Mouse (Mus musculus) G1E (cell line): ENCODE data around the gene Sbno2. TPM values are rescaled to one million over a fixed set of nuclear protein-coding genes. Genes with fewer than 3 reads are reported as not detected.

ENCODE experiments used
- ATAC-seq: 2 replicates; pipeline ENCODE4 v1.8.0; 2016; ENCODE audit warnings: mild to moderate bottlenecking; ENCODE audit not compliant: insufficient number of reproducible peaks, poor library complexity, low FRiP score, severe bottlenecking; ENCODE audit errors: extremely low read depth
- DNase-seq: peaks from one replicate; pipeline ENCODE4 v3.0.0; 2012; ENCODE audit warnings: low spot score
- H3K27me3 ChIP-seq: 2 replicates; pipeline ENCODE4 v1.6.1; 2012; ENCODE audit warnings: mild to moderate bottlenecking, low read length, inconsistent platforms; ENCODE audit not compliant: insufficient read depth
- H3K36me3 ChIP-seq: replicated peaks from 2 replicates; pipeline ENCODE3; 2012; ENCODE audit warnings: mild to moderate bottlenecking, inconsistent platforms
- H3K4me1 ChIP-seq: 2 replicates; pipeline ENCODE4 v1.6.1; 2012; ENCODE audit warnings: low read depth, low read length, inconsistent platforms, mixed read lengths; ENCODE audit not compliant: insufficient read depth
- H3K4me3 ChIP-seq: 2 replicates; pipeline ENCODE4 v1.5.1; 2012; ENCODE audit warnings: low read depth, mild to moderate bottlenecking, inconsistent platforms, low read length, moderate library complexity, mixed read lengths
- H3K9me3 ChIP-seq: replicated peaks from 2 replicates; pipeline ENCODE4 v1.6.1; 2012; ENCODE audit warnings: inconsistent platforms
- CTCF ChIP-seq: IDR thresholded peaks from 2 replicates; pipeline ENCODE4 v1.5.1; 2012; ENCODE audit warnings: low read depth, low read length, inconsistent platforms, mixed read lengths
- GATA1 ChIP-seq: IDR thresholded peaks from 2 replicates; pipeline ENCODE4 v1.6.1; 2012; ENCODE audit warnings: borderline replicate concordance, low read length, inconsistent platforms, mixed read lengths
- GATA2 ChIP-seq: IDR thresholded peaks from 2 replicates; pipeline ENCODE4 v1.6.1; 2012; ENCODE audit warnings: low read depth, low read length, inconsistent platforms, borderline replicate concordance
- POLR2AphosphoS5 ChIP-seq: IDR thresholded peaks from 2 replicates; pipeline ENCODE4 v1.6.1; 2012; ENCODE audit warnings: low read depth, low read length, inconsistent platforms; ENCODE audit not compliant: insufficient replicate concordance
- TAL1 ChIP-seq: conservative IDR thresholded peaks from 2 replicates; pipeline ENCODE4 v1.6.1; 2012; ENCODE audit warnings: low read depth, low read length, inconsistent platforms, mixed read lengths
- polyA plus RNA-seq: library from polyadenylated mRNA; stranded (reverse); fragments of >175 nt; gene quantifications from 2 replicates; pipeline ENCODE4 v1.2.3, GENCODE M21; 2012
- total RNA-seq, 2 experiments: library from RNA; stranded (forward) in 1 of 2; stranded (reverse) in 1 of 2; fragments of 200-1000 nt in 1 of 2; fragments of >200 nt in 1 of 2; fragmentation: Nextera tagmentation in 1 of 2; gene quantifications; 2 replicates each; pipeline ENCODE4 v1.2.3; 2014 to 2017

The Sbno2 gene
- total and polyA plus RNA-seq, 3 experiments: 18.1 to 37.4 (median 34.2) TPM

GRCm38 (mm10) chr10:80127920-80128319 lies 22.5 kb upstream of the Sbno2 start:
- ATAC-seq (no peak), DNase-seq (no peak)
- no peak for TF ChIP-seq GATA1
- no peak for TF ChIP-seq GATA2
- no peak for TF ChIP-seq POLR2AphosphoS5
- TF ChIP-seq CTCF: no peak
- no peak for TF ChIP-seq TAL1
- H3K27me3 ChIP-seq: no peaks in the 10 kb centered on the region; the same call in 1 of the 2 replicates
- H3K36me3 ChIP-seq: peaks cover 100% of the 10 kb centered on the region
- peaks cover 60% of the 10 kb centered on the region for H3K4me1 ChIP-seq
- H3K9me3 ChIP-seq: peaks cover 7% of the 10 kb centered on the region; the same call in 1 of the 2 replicates
- no peak overlapping the region for H3K4me3 ChIP-seq

GRCm38 (mm10) chr10:80123932-80124562 lies 18.7 kb upstream of the Sbno2 start:
- Histone ChIP-seq H3K36me3 (peaks cover 97% of the 10 kb centered on the region), H3K4me1 (peaks cover 61% of the 10 kb centered on the region), H3K27me3 (no peaks in the 10 kb centered on the region), H3K4me3 (peak overlapping the region; percentile 17; the same call in 1 of the 2 replicates), H3K9me3 (no peaks in the 10 kb centered on the region)
- ATAC-seq: no peak
- TF ChIP-seq CTCF: no peak
- no peak for TF ChIP-seq TAL1
- TF ChIP-seq GATA2: no peak
- no peak for DNase-seq

- H3K9me3 ChIP-seq: no peaks in the 10 kb centered on the region
- ATAC-seq: no peak
- H3K36me3 ChIP-seq: peaks cover 97% of the 10 kb centered on the region
- H3K4me3 ChIP-seq: no peak overlapping the region
- no peak for DNase-seq
- H3K4me1 ChIP-seq: peaks cover 83% of the 10 kb centered on the region
- TF ChIP-seq CTCF (no peak), GATA1 (no peak), POLR2AphosphoS5 (no peak), GATA2 (no peak), TAL1 (no peak)
- no peaks in the 10 kb centered on the region for H3K27me3 ChIP-seq
These were observed 16.3 kb upstream of the Sbno2 start for GRCm38 (mm10) chr10:80121639-80122038.

GRCm38 (mm10) chr10:80120146-80120545 lies 14.8 kb upstream of the Sbno2 start:
- H3K36me3 ChIP-seq: peaks cover 84% of the 10 kb centered on the region
- H3K27me3 ChIP-seq: no peaks in the 10 kb centered on the region
- DNase-seq (no peak), ATAC-seq (no peak)
- no peaks in the 10 kb centered on the region for H3K9me3 ChIP-seq
- no peak for TF ChIP-seq POLR2AphosphoS5
- TF ChIP-seq GATA2: no peak
- TF ChIP-seq CTCF: no peak
- no peak for TF ChIP-seq GATA1
- TF ChIP-seq TAL1: no peak
- peak overlapping the region; percentile 40; the same call in 1 of the 2 replicates for H3K4me3 ChIP-seq
- H3K4me1 ChIP-seq: peaks cover 75% of the 10 kb centered on the region

GRCm38 (mm10) chr10:80118552-80118951 lies 13.2 kb upstream of the Sbno2 start:
- TF ChIP-seq POLR2AphosphoS5: no peak
- no peak for TF ChIP-seq TAL1
- TF ChIP-seq GATA2: no peak
- no peak for TF ChIP-seq GATA1
- no peak for ATAC-seq
- peaks cover 74% of the 10 kb centered on the region for H3K4me1 ChIP-seq
- H3K9me3 ChIP-seq: no peaks in the 10 kb centered on the region
- peaks cover 70% of the 10 kb centered on the region for H3K36me3 ChIP-seq
- no peaks in the 10 kb centered on the region for H3K27me3 ChIP-seq
- peak overlapping the region; percentile 97; the same call in 1 of the 2 replicates for H3K4me3 ChIP-seq
- DNase-seq: no peak

GRCm38 (mm10) chr10:80117736-80118135 lies 12.4 kb upstream of the Sbno2 start:
- Histone ChIP-seq H3K4me1 (peaks cover 68% of the 10 kb centered on the region), H3K4me3 (peak overlapping the region; percentile 97), H3K36me3 (peaks cover 62% of the 10 kb centered on the region), H3K27me3 (no peaks in the 10 kb centered on the region), H3K9me3 (no peaks in the 10 kb centered on the region)
- ATAC-seq (no peak), DNase-seq (no peak)
- TF ChIP-seq GATA1: no peak
- no peak for TF ChIP-seq GATA2
- TF ChIP-seq POLR2AphosphoS5: no peak
- TF ChIP-seq TAL1: no peak
- TF ChIP-seq CTCF: no peak
